Mouse (Mus musculus): ENCODE data around the gene Myo1g.

- no peak for TF ChIP-seq POLR2A (IDR thresholded peaks at IDR 0.05; ENCODE audit: low read depth, low read length)
- no peak for TF ChIP-seq CTCF (conservative IDR thresholded peaks at IDR 0.05; ENCODE audit: insufficient read depth, insufficient read length, low read depth, low read length)
These were observed 49.3 kb downstream of the Myo1g start for GRCm38 (mm10) chr11:6471493-6471892.
